Mouse (Mus musculus): ENCODE measurements at regions not wholly inside any gene's neighbourhood (a gene's known extent, or its start where the extent isn't known, plus 50 kb on each side); places are given as distances from the start of the nearest gene placed in this dataset.

DNA sequence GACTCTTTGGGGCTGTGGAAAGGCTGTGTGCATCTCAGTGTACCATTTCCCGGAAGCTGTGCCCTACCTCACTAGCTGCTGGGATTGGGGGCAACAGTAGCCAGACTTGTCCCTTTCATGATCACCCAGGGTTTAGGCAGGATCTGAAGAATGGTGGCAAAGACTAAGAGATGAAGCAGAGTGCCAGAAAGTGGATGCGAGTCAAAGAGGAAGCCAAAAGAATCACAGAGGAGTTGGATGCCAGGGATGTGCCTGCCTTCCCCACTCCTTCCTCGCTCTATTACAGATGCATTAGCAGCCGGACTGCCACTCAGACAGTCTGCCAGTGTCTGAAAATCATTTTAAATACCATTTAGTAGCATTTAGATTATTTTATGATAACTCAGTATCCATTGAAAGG, 271.5 kb upstream of the Slc24a2 start:
- DNase-seq (ENCODE audit: low spot score) = no peak

DNA sequence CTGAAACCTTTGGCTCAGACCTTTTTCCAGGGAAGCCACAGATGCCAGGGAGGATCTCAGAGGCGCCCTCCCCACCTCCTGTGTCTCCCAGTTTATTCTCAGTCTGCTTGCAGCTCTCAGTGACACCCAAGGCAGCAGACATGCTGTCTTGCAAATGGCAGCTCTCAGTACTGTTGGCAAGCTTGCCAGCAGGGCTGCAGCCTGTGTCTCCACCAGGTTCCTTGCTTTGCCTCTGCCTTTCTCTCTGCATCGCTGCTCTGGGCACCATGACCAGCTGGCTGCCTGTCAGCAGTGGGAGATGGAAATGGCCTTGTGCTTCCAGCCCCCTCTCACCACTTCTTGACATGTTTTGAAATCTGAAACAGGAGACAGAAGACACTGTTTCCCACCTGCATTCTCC, 270.2 kb upstream of the Slc24a2 start:
- DNase-seq (ENCODE audit: low spot score) = no peak

DNA sequence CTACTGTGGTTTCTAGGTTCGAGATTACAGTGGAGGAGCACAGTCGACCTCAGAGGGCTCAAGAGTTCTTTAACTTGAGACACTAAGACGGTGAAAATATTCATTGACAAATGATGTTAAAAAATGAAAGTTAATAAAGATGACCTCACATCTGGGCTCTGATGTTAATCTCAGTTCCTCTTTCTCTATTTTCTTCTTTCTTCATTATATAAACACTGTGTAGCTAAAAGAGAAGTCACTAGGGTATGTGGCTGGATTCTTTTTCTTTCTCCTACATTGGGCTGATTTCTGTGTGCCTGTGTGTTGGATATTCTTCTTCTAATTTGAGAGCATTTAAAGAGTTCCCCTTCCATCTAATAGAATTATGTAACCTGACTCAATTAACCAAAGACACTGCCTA, 257.5 kb upstream of the Slc24a2 start:
- DNase-seq (ENCODE audit: low spot score) = no peak

DNA sequence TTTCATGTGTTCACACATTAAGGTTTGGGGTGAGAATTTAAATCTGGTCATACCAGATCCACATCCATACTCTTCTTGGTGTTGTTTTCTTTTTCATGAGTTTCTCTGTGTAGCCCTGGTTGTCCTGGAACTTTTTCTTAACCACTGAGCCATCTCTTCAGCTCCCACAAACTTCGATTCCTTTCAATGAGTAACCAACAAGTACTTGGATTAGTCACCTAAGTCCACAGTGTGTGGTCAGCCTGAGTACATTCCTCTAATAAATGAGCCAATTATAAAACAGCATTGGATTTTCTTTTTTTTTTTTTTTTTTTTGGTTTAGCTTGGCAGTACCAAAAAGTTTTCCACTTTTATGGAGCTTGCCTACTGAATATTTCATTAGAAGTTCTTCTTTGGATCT, 245.3 kb upstream of the Slc24a2 start:
- no peak for DNase-seq (ENCODE audit: low spot score)

DNA sequence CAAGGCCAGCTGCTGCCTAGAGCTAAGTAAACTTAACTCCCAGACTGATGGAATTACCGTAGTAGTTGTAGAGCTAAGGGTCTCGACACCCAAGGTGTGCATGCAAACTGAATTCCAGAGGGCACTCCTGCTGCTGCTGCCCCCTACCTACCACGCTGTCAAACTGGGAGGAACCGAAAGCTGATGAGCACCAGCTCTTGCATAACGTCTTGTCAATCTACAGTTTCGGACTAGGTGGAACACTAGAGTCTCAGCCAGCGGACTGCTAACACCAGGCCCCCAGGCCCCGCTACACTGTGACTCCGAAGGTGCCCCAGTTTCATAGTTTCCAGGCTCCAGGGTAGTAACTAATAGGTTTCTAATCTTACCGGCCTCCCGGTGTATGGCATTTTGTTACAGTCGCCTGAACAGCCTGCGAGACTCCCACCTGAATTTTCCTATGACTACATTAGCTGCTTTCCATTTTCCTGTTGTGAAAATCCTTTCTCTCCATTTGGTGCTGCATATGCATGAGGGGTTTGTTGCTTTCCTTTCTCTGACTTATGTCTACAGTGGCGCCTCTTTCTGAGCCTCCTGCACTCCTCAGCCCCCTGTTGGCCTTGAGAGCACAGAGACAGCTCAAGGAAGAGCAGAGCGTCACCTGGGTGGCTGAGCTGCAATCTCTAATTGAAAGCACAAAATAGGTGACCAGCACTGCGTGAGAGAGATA, 243.2 kb upstream of the Slc24a2 start:
- DNase-seq (ENCODE audit: low spot score) = no peak

DNA sequence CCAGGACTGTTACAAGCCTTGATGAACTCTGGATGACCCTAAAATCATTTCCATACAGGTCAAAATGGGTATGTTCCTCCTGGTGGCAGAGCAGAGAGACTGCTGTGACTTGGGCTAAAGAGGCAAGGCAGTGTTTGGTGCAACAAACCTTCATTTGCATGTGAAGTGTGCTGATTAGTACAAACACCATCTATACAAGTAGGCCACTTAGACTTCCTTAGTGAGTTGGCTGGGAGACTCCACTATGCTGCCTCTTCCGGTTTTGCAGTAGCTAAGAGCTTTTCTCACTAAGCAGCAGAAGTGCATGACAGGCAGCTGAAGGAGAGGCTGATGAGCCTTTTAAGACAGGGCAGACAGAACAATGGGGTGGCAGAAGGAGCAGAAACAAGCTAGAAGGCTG, 242.5 kb upstream of the Slc24a2 start:
- DNase-seq (ENCODE audit: low spot score) = no peak

DNA sequence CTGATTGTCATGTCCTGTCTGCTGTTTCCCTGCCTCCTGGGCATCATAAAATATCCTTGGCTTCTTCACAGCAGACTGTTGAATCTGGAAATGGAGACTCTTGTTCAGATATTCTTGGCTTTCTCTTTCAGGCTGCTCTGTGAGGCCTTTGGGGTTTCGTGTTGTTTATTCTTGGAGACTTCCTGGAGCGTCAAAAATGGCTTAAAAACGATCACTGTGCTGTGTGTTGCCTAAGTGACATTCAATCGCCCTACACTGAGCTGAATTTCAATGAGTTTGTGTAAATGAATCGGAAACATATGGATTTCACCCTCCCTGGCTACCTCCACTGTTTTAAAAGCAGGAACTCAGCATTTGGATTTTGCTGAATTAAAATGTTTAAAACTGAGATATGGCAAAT, 241.1 kb upstream of the Slc24a2 start:
- DNase-seq (ENCODE audit: low spot score) = no peak

DNA sequence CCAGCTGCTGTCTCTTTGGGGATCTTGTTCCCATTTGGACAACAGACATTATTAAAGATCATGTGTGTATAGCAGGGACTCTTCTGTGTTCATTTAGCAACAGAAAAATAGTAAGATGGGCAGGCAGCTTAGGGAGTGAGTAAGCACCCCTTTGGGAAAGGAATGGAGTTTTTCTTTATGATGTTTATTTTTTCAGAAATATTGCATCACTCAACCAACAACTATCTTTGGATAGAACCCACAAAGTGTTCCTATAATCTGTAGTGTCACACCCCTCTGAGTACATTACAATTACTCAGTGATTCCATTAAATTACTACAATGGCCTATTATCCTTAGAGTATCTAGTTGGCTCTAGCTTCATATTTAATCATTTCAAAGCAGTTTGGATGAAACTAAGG, 237.3 kb upstream of the Slc24a2 start:
- no peak for DNase-seq (ENCODE audit: low spot score)

DNA sequence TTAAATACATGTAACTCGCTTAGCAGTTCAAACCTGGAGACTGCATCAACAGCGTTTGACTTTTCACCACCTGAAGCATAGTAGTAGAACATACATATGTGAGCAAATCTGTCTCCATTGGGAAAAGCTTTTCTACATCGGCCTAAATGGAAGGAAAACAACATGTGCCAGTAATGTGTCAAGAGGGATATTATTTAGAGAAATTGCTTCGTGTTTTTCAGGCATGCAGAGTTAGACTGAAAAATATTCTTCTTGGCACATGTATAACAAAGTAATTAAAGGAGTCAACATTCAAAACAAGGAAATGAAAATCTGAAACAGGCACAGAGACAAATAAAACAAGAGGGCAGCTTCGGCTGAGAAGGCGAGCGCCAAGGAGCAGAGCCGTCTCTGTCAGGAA, 236.7 kb upstream of the Slc24a2 start:
- peak; percentile 2 for DNase-seq (ENCODE audit: low spot score)

DNA sequence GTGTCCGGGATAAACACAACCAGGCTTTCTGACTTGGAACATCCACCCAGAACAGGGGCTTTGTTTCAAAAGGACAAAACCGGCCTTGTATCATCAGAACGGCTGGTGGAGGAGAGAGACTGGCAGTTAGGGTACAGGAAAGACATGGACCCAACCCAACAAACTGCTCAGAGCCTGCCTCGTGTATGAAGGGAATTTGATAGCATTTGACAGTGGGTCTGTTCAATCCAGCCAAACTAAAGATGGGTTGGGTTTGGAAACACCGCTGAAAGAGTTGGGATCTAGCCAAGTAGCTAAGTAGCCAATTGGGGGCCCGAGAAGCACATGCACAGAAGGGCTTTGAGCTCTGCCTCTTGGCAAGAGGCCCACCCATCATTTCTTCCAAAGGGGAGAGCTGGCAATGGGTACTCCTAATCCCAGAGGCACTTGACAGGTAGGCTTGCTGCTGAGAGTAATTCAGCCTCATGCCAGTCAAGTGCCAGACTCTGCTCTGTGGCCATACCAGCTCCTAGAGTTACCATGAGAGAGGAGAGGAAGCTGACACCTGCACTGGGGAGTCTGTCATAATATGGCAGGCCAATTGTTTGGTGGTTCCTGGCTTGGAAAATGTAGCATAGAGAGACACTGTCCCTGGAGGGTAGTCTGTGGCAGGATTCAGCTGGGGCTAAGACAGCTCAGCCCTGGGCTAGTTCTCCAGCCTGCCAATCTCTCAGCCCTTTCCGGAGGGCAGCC, 231.1 kb upstream of the Slc24a2 start:
- no peak for DNase-seq (ENCODE audit: low spot score)

DNA sequence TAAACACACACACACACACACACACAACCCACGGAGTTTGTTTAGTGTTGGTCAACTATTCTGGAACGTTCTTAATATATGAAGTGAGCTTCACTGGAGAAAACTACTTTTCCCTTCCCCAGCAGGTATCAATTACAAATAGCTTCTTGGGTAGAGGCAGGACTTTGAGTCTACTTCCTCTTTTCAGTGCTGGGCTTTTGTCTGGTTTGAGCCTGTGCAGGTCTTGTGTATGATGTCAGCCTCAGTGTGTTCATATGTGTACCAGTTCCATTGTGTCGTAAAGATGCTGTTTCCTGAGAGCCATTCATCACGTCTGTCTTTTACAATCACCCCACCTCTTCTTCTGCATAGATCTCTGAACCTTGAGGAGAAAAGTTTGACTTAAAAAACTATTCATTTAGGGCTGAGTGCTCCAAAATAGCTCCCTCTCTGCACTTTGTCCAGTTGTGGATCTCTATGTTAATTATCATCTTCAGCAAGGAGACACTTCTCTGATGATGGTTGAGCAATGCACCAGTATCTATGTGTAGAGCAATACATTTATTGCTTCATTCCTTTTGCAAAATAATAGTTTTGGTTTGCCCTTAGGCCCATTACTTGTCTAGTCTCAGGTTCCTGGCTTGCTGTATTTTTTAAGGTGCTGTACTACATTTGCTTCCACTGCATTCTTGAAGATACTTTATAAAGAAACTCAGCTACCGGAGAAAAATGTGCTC, 225.7 kb upstream of the Slc24a2 start:
- DNase-seq (ENCODE audit: low spot score) = no peak

DNA sequence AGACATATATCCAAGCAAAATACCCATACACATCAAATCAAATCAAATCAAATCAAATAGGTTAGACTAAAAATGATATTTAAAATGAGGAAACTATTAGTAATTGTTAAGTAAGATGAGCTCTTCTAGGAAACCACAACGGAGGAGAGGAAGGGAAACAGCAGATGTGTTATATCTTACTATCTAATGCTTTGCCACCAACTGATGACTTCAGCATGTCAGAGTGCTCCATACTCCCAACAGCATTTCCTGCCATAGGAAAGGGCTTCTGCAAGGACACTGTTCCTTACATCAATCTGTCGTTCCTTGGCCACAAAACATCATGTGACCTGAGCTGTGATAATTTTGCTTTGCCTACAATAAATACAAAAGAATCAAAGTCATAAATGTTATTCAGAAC, 221.8 kb upstream of the Slc24a2 start:
- DNase-seq (ENCODE audit: low spot score) = no peak

DNA sequence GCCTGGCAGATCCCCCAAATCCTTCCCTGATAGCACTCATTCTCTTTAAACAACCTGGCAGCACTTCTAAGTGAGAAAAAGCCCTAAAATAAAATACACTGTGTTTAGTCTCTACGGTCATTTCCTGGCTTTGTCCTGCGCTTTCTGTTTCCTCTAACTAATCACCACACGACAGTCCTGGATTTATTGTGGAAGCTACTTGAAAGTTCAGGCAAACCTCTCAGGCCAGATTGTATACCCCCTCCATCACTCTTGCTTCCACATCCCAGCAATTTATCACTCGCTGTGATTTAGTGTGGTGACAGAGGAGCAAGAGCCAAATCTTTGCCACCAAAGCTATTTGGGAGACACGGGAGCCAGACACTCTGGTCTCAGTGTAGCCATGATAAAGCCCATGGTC, 221.0 kb upstream of the Slc24a2 start:
- no peak for DNase-seq (ENCODE audit: low spot score)

DNA sequence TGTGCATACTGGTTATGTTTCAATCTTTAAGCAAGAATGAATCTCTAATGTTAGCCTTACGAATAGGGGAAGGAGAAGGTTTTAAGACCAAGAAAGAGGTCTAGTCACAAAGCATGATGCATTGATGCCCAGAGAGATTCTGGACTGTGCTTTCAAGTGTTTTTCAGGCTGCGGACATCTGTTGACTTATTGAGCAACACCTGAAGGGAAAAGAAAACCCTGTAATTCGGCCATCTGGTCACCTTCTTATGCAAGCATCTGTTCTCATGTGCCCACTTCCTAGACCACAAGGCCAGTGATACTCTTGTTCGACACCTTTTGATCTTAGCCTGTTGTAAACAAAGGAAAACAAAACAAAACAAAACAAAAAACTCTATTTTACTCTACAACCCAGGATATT, 218.1 kb upstream of the Slc24a2 start:
- no peak for DNase-seq (ENCODE audit: low spot score)

DNA sequence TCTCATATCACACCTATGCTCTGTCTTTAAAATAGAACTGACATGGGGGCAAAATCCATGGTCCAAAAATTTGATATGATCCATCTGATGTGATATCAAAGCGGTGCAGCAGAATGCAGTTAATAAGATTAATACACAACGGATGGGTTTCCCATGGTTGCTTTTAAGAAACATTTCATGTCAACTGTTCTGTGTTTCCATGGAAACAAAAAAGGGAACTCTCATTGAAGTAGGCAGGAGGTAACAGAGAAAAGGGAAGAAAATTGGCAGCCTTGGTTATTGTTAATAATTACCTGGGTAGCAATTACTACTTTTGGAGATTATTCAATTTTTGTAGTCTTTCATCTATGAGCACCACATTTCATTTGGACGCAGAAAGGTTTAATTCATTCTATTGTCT, 216.6 kb upstream of the Slc24a2 start:
- DNase-seq (ENCODE audit: low spot score) = no peak

DNA sequence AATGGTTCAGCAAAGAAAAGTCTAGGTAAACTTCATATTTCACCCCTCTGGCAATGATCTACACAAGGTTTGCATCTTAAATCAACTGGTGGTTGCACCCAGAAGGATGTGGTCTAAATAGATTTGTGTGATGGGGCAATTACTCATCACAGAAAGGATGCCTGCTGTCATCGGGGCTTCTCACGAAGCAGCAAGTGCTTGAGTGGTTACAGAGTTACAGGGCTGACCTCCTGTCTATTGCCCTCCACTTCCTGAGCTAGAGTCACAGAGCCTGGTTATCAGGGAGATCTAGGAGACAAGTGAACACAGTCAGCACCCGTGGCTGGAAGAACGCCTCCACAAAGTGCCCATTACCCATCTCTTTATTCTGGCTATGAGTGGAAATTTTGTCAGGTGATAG, 203.9 kb upstream of the Slc24a2 start:
- no peak for DNase-seq (ENCODE audit: low spot score)

DNA sequence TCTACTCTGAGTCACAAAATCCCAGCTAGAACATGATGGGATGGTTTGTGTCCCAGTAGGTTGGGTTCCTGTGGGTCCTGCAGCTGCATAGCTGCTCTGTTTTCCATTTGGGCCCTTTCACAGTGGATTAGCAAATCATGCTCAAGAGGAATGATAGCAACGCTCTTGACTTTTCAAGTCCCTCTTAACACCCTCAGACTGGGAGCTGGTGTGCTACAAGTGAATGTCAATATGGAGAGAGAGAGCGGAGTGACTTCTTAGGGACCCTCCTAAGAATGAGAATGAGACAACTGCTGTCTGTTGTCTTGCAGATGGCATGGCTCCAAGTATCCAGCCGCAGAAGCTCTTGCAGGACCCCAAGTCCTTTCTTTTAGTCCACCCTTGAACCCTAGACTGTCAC, 198.1 kb upstream of the Slc24a2 start:
- no peak for DNase-seq (ENCODE audit: low spot score)

DNA sequence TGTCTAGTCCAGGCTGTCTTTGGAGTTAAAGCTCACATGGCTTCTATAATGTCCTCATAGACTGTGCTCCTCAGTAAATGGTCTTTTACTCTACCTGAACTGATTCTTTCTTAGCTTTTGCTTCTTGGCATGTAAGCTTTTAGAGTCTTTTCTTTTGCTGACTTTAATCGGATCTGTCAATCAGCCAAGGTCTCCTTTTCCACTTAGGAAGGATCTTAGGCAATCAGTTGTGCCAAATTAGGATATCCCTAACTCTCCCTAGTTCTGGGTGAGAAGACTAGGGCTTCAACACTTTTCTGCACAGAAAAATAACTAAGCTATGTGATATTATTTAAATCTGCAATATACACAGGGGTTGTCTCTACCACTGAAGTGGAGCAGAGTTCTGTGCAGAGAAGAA, 193.8 kb upstream of the Slc24a2 start:
- no peak for DNase-seq (ENCODE audit: low spot score)

DNA sequence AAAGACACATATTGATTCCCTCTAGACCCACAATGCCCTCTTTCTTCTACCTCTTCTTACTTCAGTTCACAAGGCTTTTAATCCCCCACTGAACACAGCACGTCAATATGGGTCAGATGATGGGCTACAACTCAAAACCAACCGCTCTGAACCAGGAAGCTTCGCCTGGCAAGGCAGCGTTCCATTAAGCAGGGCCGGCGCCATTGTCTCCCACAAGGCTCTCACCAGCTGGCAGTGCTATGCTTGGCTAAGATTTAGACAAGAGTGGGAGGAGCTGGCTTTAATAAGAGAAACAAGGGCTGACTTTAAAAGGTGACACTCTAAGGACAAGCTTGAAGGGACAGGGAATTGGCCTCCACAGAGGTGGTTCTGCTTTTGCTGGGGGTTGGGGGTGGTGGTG, 192.3 kb upstream of the Slc24a2 start:
- DNase-seq (ENCODE audit: low spot score) = no peak

DNA sequence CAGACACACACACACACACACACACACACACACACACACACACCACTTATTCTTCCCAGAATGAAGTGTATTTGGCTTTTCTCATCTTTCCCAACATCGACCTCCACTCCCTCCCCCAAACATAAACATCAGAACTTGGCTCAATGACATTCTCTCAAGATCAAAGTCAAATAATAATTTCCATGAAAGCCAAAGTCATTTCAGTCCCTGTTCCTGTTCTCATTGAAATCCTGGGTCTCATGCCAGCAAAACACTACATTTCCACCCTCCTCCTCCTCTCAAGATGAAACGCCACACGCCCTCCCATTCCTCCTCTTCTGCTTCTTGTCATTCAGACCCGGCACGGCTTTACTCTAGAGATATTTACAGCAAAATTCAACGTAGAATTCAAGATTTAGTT, 173.1 kb upstream of the Slc24a2 start:
- DNase-seq (ENCODE audit: low spot score) = no peak

DNA sequence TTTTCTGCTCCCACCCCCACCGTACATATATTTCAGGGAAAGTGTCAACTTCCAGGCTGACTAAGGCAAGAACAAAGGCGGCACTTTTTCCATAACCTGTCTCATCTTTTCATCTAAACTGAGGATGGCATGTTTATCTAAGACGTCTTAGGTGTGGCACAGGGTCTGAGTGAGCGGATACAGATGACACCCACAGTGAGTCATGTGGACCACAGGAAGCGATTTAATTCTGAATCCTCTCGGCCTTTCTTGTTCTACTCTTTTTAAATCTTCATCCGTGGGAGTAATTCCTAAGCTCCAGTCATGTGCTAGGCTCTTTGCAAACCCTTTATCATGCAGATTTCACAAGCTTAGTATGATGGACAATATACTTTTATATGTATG, 171.9 kb upstream of the Slc24a2 start:
- no peak for DNase-seq (ENCODE audit: low spot score)

DNA sequence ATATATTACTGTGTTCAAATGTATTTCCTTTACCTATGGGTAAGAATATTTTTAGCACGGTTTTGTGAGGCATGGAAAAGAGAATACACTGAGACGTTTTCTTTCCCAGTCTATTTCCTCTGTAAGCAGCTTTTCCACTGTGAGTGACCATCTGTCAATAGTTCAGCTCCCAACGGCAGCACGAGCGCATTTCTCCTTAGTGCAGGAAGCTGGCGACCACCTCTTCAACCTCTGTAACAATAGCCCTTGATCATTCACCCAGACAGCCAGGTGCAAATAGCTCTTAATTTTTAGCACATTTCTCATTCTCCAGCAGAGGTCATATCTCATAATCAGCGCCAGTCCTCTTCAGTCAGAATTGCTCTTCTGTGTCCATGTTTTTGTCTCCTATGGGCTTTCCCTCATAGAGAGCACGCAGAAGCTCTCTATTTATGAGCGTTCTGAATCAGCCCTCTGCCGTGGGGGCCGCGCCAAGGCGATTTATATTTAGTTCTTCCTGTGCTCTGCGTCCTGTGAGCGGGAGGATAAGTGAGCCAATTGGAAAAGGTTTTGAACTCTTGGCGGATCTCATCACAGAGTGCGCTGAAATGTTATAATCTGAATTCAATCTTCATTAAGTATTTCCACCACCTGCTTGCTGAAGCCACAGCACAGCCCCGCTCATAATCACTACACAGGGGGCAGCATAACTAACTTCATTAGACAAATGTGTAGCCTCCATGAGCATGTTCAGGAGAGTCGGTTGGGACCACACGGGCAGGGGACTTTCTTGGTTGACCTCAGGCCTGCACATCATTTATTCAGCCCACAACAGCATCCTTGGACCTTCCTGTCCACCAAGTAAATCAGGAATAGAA, 171.3 kb upstream of the Slc24a2 start:
- DNase-seq (ENCODE audit: low spot score) = no peak

DNA sequence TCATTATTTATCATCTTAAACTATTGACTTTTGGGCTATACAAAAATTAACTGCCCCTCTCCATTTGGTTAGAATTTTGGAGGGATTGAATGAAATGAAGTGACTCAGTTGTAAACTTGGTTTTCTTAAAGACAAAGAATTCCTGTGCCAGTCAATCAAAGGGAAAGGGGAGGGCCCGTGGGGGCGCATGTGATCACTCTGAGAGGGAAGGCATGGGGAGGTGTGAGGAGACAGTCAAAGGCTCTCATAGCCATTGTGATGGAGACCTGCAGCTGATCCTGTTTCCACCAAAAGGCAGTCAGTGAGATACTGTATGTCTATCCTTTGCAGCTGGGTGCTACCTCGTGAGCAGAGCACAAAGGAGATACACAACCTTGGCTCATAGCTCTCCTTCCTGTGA, 156.6 kb upstream of the Slc24a2 start:
- DNase-seq (ENCODE audit: low spot score) = no peak
